Mouse (Mus musculus): ENCODE measurements around the gene Glyatl3.

Gene Glyatl3

GRCm38 (mm10) chr17:40914250-40914649 lies at the start of gene Glyatl3:
Glyatl3 (minus strand) TSS chr17:40914350.
- no peak for DNase-seq (ENCODE audit: low read depth, low spot score)

- DNase-seq (ENCODE audit: low read depth, low spot score): no peak
Measured at GRCm38 (mm10) chr17:40948518-40948917, 34.4 kb upstream of the Glyatl3 start.

DNA sequence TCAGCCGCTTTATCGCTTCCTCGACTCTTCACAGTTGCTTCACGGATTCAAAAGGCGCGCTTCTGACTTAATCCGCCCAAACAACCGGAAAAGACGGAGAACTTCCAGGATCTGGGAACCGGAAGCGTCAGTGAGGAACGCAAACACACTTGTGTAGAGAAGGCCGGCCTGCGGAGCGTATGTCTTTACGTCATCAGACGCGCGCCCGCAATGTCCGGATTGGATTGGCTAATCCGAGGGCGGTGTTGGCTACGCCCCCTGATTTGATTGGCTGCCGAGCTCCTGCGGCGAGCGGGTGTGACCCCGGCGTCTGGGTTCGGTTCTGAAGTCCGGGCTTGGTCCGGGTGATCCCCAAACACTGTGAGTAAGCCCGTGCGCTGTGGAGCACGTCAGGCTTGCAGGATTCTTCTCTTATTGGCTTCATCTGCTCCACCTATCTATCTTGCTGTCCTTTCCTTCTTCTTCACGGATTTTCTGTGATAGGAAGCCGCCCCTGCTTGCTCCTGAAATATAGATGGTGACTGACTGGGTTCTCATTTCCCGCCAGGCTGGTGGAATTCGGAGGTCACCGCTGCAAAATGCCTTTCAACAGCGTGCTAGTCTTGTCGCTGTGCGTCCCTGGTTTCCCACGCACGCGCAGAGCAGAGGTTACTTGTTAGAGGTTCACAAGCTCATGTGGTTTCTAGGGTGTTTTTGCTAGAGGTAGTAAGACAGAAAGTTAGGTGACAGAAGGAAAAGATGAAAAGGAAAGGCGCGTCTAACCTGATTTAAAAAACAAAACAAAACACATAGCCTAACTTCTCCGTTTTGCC lies 20.5 kb upstream of the Glyatl3 start, which contains the start of the genes Mut and Cenpq:
Gene Mut (plus strand): TSS at position 266 of the 812 bp plus-strand sequence.
Gene Cenpq (minus strand): TSS at position 628 of the 812 bp plus-strand sequence.
- peak; percentile 96 for DNase-seq (ENCODE audit: low read depth, low spot score)

DNA sequence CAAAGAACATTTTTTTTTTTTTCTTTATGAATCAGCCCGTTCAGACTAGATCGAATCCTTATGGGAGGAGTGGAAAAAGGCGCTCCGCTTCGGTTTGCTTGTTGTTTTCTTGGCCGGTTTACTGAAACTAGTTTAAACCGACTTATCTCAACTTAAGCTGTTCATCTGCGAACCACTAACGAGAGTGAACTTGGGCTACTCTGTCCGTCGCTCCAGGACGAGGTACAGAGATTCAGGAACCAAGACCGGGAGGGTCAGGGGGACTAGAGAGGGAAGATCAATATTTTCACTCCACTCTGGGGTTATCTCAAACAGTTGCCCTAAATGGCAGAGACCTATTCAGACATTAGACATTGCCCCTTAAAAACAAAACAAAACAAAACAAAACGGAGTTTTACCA lies 19.8 kb upstream of the Glyatl3 start:
- no peak for DNase-seq (ENCODE audit: low read depth, low spot score)

DNA sequence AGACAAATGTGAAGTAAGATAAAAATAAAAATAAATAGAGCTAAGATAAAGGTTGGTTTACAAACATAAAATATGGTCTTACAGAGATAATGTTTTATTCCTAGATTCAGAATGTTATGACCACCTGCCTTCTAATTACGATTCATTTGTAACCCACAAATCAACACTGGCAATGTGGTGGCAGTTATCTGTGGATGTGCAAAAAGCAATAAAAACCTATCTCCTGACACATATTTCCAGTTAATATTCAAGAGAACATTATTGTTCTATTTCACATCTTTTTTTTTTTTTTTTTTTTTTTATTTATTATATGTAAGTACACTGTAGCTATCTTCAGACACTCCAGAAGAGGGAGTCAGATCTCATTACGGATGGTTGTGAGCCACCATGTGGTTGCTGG lies 1.3 kb upstream of the Glyatl3 start:
- no peak for DNase-seq (ENCODE audit: low read depth, low spot score)

DNA sequence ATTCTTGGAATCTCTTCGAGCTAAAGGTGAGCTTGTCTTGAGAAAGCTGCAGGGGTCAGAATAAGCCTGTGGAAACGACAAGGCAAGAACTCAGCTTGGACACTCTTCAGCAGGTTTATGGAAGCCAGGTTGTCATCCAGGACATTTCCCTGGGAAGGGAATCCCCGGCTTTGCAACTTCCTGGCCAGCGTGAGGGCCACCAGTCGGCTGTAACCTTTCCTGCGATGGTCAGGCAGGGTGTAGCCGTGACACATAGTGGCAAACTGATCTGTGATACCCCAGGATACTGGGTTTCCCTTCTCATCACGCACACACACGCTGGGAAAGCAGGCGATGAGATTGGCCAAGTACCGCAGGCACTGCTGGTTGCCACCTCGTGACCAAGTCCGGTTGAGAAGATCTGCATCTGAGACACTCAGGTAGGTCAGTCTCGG lies 9.4 kb downstream of the Glyatl3 start:
- no peak for DNase-seq (ENCODE audit: low read depth, low spot score)

DNA sequence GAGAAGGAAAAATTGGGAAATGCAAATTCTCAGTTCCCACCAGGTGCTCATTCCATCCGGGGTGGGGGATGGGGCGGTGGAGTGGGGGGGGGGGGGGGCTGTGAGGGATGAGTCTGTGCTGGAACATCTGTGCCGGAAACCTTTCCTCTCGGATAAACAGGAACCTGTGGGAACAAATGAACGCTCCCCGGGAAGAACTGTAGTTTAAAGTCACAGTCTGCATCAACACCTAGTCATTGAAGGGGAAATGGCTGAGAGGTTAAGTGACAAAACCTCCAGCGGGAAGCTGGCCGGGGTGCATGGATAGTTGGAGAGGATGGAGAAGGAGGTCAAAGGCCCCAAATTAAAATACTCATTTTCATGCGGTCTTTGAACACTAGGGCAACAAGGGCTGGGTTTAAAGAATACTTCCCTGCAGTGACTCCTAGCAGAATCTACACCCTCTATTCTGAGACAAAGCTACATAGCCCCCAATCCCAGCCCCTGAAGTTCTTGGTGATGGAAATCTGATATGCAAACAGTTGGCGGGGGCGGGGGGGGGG lies 10.0 kb downstream of the Glyatl3 start:
- no peak for DNase-seq (ENCODE audit: low read depth, low spot score)

DNA sequence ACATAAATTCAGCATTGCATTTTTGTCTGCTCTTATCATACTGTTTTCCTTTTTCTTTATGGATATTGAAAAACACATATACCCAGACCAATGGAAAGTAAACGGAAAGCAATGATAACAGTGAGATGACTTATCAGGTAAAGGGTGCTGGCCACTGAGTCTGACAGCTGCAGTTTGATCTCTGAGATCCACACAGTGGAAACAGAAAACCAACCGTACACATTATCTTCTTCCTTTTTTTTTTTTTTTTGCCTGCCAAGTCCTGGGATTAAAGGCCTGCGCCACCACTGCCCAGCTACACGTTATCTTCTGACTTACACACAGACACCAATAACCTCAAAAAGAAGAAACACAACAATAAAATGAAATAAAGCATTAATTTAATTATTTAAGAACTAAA lies 10.8 kb downstream of the Glyatl3 start:
- no peak for DNase-seq (ENCODE audit: low read depth, low spot score)

GRCm38 (mm10) chr17:40899783-40900363 lies 14.3 kb downstream of the Glyatl3 start:
- no peak for DNase-seq (ENCODE audit: low read depth, low spot score)

DNA sequence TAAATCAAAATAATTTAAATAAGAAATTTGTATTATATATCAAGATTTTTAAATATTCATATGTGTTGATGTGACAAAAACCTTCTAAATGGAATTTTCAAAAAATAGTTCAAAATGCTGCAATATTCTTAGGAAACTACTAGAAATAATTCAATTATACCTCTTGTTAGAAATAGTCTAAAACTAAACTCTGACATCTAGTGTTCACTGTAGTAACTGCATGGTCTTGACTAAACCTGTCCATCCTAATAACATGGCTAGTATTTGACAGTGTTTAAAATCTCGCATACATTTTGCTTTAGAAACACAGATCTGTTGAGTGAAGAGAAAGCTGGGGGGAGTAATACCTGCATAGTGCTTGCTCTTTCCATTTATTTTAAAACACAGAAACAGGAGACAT lies 17.3 kb downstream of the Glyatl3 start:
- no peak for DNase-seq (ENCODE audit: low read depth, low spot score)

DNA sequence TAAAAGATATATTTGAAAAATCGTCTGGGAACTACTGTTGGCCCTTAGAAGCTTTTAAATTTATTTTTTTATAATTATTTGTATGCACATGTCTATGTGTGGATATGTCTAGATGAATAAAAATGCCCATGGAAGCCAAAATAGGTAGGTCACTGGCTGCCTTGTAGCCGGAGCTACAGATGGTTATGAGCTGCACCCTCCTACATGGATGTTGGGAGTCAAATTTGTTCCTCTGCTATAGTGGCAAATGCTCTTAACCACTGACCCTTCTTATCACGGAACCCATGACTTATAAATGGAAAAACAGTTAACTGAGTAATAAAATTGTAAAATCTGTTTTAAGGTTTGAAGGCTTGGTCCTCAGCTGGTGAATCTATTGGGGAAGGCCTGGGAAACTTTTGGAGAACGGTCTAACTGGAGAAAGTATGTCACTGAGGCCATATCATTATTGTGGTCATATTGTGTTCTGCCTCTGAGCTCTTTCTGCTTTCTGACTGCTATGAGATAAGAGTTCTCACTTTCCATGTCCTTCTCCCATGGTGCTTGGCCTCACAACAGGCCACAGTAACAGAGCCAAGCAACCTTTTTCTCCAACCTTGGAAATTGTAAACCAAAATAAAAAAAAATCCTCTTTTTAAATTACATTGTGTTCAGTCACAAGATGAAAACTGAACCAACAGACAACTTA lies 26.2 kb downstream of the Glyatl3 start:
- no peak for DNase-seq (ENCODE audit: low read depth, low spot score)

DNA sequence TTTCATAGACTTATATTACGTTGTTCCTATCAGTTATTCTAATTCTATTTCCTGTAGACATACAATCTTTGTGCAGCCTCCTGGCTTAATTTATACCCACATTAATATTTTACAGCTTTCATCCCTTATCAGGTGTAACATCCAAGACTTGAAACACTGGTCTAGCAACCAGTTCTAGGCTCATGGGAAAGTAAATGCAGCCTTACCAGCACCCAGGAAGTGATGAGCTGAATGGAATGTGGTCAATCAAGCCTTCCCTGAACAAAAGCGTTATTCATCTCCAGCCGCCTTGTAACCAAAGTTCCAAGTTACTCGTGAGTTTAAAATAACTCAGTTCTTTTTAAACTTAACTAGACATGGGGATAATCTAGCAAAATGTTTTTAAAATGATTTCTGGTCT lies 29.0 kb downstream of the Glyatl3 start:
- DNase-seq (ENCODE audit: low read depth, low spot score): no peak

GRCm38 (mm10) chr17:40882172-40882571 lies 32.0 kb downstream of the Glyatl3 start:
- no peak for DNase-seq (ENCODE audit: low read depth, low spot score)

DNA sequence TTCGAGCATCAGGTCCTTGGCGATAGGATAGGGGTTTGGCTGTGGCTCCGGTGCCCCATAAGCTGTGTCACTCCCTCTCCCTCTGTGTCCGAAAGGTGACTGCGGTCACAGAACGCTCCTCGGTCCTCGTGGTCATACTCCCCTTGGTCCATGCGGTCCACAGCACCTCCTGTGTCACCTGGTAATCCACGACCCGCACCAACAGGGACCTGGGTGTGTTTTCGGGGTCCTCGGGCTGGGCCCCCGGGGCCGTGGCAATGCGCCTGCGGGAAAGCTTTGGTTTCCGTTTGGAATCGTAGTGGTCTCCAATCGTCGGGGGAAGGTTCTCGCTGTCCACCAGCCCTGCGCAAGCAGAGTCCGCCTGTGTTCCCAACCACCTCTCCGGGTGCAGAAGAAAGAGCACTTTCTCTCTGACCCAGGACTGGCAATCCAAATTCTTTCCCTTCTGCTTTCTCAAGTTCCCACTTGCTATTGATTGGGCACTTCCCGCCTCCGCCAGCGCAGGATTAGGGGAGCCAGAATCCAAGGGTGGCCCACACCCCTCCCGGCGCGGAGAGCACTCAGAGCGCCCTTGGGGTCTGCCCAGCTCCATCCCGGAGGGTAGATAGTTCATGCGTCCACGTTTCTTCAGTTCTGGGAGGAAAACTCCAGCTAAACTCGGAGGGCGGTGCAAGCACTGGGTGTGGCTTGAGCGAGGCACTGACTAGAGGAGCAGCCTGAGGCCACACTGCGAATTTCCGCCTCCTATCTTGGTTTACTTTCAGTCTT lies 34.0 kb downstream of the Glyatl3 start, which contains the start of gene 9130008F23Rik:
Gene 9130008F23Rik (minus strand): TSS at position 636 of the 768 bp plus-strand sequence.
- peak; percentile 27 for DNase-seq (ENCODE audit: low read depth, low spot score)

GRCm38 (mm10) chr17:40879528-40879923 lies 34.6 kb downstream of the Glyatl3 start:
- no peak for DNase-seq (ENCODE audit: low read depth, low spot score)

GRCm38 (mm10) chr17:40877741-40878140 lies 36.4 kb downstream of the Glyatl3 start:
- no peak for DNase-seq (ENCODE audit: low read depth, low spot score)

- DNase-seq (ENCODE audit: low read depth, low spot score): no peak
Measured at GRCm38 (mm10) chr17:40875568-40875967, 38.6 kb downstream of the Glyatl3 start.

GRCm38 (mm10) chr17:40874701-40875100 lies 39.4 kb downstream of the Glyatl3 start:
- no peak for DNase-seq (ENCODE audit: low read depth, low spot score)

DNA sequence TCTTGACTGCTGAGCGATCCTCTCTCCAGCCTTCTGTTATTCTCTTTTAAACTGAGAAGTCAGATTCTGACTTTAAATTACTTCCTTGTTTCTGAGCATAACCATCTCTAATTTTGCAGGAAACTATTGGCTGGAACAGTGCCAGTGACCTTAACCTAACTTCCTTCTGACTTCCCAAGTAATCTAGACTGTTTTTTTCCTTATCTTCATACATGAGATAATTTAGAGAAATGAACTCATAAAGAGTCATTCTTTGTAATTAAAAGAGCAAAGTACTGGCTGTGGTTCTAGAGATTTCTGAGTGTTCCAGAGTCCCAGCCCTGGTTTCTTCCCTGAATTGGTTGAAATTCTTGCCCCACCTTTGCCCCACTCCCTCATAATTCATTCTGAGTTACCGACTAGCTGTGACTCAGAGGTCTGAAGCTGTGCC lies 40.6 kb downstream of the Glyatl3 start:
- no peak for DNase-seq (ENCODE audit: low read depth, low spot score)

DNA sequence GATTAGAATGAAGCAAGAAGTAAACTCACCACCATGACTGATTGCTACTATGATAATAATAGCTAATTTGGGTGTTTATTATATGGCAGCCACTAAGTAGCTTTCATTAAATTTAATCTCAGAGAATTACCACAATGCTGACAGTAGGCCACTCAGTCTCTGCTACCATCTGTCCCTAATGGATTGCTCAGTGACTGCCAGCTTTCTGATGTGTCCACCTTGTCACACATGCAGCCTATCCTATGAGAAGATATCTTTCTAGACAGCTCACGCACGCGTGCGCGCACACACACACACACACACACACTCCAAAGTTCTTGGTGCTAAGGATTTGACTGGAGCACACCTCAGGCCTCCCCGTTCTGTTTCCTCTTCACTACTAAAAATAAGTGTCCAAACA lies 41.5 kb downstream of the Glyatl3 start:
- DNase-seq (ENCODE audit: low read depth, low spot score): no peak
